Mouse (Mus musculus) lung, postnatal 4 days (tissue): ENCODE measurements around the gene Mab21l3.

Experiments used
- DNase-seq, 2 experiments: peaks; one replicate each; pipeline ENCODE4 v3.0.0; 2021

The Mab21l3 gene

DNA sequence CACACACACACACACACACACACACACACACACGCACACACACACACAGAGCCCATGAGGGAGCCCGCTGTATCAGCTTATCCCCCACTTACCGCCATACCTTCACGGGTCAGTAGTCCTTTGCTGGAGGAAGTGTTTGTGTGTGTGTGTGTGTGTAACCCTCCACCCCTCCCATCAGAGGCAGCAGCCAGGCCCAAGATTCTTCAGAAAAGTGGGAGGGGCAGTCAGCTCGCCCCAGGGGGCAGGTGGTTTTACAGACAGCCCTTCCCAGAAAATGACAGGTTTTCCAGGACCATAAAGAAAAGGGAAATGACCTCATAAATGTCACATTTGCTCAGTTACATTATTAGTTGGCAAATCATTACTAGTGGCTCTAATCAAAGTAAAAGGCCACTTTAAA lies at the start of gene Mab21l3:
Gene Mab21l3 (minus strand): TSS at position 144 of the 400 bp plus-strand sequence.
- DNase-seq: no peak

GRCm38 (mm10) chr3:101897377-101897974 lies 48.7 kb upstream of the Mab21l3 start:
- DNase-seq: no peak

DNA sequence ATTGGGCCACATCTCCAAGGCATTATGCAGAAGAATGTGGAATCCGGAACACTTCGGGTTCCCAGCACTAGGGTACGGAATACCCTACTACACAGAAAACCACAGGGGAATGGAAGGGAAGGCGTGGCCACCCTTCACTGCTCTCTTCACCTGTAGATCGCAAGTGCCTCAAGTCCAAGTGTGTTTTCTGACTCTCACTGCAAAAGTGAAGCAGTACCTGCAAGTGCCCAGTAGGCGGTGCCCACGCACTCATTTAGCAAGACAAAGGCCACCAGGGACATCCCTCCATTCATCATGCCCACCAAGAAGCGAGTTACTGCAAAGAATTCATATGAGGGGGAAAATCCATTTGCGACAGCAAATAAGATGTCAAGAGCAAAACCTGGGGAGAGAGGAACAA lies 48.1 kb upstream of the Mab21l3 start:
- DNase-seq: peak; percentile 81 to 83

DNA sequence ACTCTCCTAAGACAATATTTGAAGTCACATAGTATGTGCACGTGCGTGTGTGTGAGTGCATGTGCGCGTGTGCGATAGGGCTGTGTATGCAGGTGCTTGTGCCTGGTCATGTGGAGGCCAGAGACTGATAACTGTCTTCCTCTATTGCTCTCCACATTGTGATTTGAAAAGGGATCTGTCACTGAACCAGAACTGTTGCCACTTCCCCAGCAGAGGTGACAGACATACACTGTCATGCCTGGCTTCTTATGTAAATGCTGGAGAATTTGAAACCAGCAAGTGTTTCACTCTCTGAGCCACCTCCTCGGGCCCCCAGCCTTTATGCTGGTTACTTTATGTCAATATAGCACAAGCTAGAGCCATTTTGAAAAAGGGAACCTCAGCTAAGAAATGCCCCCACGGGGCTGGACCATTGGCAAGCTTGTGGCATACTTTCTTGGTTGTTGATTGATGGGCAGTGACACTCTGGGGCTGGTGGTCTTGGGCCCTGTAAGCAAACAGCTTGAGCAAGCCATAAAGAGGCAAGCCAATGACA lies 46.7 kb upstream of the Mab21l3 start:
- DNase-seq: no peak

DNA sequence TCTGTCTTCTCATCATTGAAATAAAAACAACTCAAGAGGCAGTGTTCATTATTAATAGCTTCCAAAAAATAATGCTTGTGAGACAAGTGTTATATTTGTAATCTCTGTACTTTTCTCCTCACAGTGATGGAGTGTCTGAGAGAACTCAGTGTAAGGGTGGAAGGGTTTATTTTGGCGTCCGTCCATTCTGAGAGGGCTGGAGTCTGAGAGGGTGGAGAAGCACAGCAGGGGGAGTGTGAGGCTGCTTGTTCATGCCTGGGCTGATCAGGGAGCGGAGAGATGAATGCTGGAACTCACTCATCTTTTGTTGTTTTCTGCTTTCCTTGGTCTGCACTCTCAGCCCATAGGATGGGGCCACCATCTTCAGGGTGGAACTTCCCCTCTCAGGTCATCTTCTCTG lies 36.8 kb upstream of the Mab21l3 start:
- peak; percentile 49 to 52 for DNase-seq

DNA sequence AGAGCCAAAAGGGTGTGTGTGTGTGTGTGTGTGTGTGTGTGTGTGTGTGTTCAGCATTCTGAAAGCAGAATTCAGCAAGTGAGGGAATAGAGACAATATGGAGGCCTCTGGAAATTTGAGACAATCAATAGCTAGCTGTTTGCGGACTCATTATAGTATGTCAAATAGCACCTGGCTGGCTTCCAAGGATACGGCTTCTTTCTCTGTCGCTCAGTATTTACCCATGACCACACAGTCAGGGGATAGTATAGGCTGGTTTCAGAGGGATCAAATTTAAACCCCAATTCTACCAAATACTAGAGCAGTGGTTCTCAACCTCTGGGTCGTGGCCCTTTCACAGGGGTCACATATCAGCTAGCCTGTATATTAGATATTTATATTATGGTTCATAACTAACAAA lies 36.3 kb upstream of the Mab21l3 start:
- no peak for DNase-seq

DNA sequence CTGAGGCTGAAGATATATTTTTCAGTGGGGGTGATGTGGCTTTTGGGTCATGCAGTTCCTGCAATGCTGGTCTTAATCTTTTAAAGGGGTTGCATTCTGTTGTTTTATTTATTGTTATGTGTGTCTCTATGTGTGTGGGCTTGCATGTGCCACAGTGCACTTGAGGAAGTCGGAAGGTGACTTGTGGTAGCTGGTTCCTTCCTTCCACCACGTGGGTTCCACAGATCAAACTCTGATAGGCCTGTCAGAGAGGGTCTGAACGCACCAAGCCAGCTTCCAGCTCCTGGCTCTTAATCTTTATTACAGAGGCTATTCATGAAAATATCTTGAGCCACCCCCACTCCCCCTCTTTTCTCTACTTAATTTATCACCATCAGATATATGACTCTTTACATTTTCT lies 35.1 kb upstream of the Mab21l3 start:
- DNase-seq: no peak

- DNase-seq: no peak
These were observed 33.0 kb upstream of the Mab21l3 start for GRCm38 (mm10) chr3:101881721-101882120.

DNA sequence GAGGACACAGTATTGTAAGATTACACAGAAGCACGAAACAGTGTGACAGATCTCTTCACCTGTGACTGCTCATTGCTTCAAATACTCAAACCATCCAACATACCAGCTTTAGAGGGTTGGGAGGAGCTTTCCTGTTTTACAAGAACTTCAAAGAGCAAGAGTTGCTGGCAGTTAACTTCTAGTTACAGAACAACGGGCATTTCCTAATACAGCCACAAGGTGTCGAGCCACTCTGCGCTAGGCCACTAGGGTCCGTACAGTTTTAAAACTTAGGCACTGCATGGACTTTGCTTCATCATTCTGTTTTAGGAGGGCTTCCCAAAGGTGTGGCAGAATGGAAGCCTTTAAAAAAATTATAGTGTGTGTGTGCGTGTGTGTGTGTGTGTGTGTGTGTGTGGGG lies 32.1 kb upstream of the Mab21l3 start:
- DNase-seq: peak in 1 of 2 experiments; percentile 43

- no peak for DNase-seq
These were observed 29.4 kb upstream of the Mab21l3 start for GRCm38 (mm10) chr3:101878136-101878535.

DNA sequence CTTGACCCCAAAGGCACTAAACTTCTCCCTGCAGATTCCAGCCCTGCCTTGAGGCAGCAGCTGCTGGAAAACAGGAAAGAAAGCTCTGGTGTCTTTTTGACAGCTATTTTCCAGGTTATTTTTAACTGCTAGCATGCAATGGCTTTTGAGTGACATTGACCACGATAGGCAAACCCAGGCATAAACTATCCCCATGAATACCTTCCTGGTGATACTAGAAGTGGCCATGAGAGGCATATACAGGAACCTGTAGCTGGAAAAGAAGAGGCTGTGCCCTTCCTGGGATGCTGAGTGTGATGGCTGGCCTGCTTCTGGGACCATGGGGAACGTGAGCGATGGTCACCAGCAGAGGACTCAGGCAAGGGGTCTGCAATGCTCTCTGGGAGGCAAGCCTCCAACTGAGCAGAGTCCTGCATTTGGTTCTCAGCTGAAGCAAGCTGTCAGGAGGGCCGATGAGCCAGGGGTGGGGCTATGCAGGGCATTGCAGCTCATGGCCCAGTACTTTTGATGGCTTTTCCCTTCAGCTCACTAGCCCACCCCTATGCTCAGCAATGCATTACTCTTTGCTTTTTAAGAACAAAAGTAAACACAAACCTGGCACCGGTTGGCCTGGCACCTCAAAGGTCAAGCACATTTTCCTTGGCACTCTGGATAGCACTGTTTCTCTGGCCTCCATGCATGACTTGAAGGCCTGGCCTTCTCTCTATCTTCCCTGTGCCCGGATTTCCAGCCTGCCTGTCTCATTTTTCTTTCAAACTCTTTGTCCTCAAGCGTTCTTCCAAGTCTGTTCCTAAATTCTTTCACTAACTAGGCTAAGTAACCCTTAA lies 27.9 kb upstream of the Mab21l3 start:
- peak in 1 of 2 experiments; percentile 49 for DNase-seq

- no peak for DNase-seq
These were observed 26.6 kb upstream of the Mab21l3 start for GRCm38 (mm10) chr3:101875258-101875920.

DNA sequence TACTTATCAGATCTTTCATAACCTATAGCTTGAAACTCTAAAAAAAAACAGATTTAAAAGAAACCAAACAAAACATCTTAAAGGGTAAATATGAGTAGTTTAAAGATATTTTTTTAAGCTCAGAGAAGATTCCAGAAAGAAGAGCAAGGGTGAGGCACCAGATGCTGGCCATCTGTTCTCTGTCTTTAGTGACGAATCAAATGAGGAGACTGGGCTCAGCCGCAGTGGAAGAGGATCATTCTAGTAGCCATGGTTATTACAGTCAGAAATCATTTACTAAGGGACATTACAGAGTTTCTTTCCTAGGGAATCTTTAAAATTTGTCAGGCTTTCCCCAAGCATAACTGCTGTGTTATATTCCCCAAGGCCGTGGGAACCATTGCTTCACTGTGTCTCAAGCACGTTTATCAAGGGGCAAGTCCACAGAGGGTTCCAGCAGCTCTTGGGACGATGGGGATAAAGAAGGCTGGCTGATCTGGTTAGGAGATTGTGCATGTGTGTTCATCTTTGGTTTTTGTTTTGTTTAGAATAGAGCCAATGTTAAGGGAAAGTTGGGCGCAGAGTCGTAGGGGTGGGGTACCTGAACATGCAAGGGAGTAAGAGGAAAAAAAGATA lies 24.4 kb upstream of the Mab21l3 start:
- DNase-seq: no peak

- DNase-seq: no peak
These were observed 23.2 kb upstream of the Mab21l3 start for GRCm38 (mm10) chr3:101871951-101872350.

DNA sequence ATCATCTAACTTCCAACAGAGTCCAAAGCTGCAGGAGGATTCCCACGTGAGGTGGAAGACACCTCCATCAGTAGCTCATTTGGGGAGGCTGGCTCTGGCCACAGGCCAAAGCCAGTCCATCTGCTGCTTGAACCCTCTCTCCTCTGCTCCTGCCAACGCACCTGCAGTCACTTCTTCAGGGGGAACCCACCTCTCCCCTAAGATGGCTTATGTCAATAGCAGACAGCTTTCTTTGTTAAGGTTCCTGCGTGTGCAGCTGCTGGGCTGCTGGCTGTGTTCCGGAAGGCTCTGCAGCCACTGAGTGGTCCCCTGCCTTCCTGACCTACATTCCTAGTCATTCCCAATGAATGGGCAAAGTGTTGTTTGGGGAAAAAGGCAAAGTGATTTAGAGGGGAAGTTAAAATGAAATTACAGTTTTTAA lies 18.3 kb upstream of the Mab21l3 start:
- DNase-seq: no peak

GRCm38 (mm10) chr3:101861856-101862255 lies 13.1 kb upstream of the Mab21l3 start:
- DNase-seq: no peak

DNA sequence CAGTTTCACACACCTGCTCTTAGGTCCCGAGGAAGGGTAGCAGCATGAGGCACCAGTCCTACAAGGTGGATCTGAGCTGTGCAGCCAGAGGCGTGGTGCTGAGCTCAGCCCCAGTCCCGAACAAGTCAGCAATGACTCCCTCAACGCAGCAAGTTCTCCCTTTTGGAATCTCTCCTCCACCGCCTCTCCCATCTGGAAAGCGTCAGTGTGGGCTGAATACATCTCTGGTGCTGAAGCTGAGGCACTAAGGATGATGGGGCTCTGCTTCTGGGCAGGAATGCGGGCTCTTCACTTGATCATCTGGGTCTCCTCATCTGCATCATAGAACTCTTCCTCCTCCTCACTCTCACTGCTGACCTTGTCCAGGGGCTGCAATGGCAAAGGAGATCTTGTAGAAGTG lies 11.4 kb upstream of the Mab21l3 start:
- DNase-seq: no peak

DNA sequence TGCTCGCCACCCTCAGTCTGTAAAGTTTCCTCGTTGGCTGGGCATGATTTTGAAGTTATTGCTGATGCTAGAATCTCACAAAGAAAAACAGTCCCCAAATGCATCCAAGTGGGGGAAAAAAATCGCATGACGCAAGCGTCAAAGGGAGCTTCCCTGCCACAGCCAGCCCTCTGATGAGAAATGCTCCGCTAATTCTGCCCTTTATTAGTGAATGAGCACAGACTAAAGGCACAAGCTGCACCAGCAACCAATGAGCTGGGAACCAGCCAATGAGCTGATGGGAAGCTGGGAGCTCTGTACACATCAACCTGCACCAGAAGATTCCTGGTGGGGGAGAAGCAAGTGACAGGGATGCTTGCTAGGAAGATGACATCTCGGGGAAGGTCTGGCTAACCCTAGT lies 11.0 kb upstream of the Mab21l3 start:
- no peak for DNase-seq

DNA sequence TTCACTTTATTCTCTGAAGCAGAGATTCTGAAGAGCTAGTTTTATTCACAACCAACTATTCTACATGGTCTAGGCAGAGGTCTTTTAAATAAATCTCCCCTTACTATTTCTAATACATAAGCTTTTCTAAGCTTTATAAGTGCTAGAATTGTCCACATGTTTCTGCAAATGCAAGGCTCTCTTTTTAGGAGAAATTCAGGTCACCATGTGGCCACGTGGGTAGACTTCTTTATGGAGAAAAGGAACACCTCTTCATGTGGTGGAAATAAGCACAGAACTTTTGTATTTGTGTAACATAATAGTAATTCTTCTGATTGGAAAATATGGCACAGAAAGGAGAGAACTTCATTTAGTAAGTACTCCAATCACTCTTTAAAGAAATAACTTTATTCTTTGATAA lies 5.3 kb upstream of the Mab21l3 start:
- DNase-seq: no peak

- no peak for DNase-seq
These were observed 2.6 kb upstream of the Mab21l3 start for GRCm38 (mm10) chr3:101851363-101851762.

- no peak for DNase-seq
These were observed 2.7 kb downstream of the Mab21l3 start for GRCm38 (mm10) chr3:101846096-101846495.

- no peak for DNase-seq
These were observed 6.2 kb downstream of the Mab21l3 start for GRCm38 (mm10) chr3:101842372-101843094.

DNA sequence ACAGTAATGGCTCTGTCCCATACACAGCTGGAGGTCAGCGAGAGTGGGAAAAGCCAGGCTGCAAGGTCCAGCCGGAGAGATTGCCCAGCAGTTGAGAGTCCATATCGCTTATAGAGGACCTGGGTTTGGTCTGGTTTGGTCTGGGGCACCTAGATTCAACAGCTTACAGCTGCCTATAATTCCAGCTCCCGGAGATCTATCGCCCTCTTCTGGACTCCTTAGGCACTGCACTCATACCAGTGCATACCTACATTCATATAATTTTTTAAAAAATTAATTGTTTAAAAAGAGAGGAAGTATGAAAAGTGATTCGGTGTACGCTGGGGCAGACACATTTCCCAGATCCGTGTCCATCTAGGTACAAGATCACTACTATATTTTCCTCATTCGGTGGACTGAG lies 9.4 kb downstream of the Mab21l3 start:
- no peak for DNase-seq
